Mouse (Mus musculus) spleen, adult 10 weeks (tissue): ENCODE results near the gene Rnaset2a. TPM values are rescaled to one million over a fixed set of nuclear protein-coding genes. Genes with fewer than 3 reads are reported as not detected.

Source experiments
- polyA plus RNA-seq: library from polyadenylated mRNA; stranded (reverse); fragments of 350-450 nt; fragmentation: Illumina TruSeq; extraction: RNeasy Lipid Tissue Mini Kit (QIAGEN cat#74804); gene quantifications from one replicate; pipeline ENCODE4 v1.2.3, GENCODE M21; 2015; ENCODE audit warnings: low replicate concordance; ENCODE audit not compliant: insufficient read depth

Rnaset2a gene
- polyA plus RNA-seq = 32.0 TPM

DNA sequence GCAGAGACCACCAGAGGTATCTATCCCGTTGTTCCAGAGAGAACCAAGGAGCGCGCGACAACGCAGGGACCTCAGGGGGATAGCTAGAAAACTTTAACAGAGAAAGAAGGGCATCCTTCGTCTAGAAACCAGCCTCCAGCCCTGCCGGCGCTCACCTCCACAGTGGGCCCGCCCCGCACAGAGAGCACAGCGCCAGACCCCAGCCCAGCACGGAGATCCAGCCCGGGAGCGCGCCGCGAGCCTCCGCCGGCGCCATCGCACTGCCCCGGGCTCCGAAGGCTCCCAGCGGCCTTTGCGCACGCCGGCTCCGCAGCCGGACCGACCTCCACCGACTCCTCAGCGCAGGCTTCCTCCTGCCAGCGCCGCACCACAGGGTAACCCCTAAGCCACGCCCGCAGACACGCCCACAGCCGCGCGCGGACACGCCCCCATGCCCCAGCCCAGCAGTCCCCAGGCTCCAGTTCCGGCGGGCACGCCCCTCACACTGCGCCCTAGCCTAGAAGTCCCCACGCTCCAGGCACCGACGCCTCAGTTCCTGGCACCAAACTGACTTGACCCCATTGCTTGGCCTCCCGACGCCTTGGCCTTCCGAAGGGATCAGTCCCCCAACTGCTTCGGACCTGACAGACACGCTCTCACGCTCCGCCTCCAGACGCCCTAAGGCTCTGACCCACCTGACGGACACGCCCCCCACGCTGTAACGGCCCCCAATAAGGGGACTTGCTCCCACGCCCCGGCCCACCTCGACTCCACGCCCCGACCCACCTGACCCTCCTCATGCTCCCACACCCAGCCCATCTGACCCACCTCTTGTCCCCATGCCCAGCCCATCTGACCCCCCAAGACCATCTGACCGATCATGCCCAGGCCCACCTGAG, at the start of gene Rnaset2a, which contains the start of gene Gm49673:
Gene Rnaset2a (minus strand): TSS at position 659 of the 878 bp plus-strand sequence.
Gene Gm49673 (minus strand): TSS at position 350 of the 878 bp plus-strand sequence.

DNA sequence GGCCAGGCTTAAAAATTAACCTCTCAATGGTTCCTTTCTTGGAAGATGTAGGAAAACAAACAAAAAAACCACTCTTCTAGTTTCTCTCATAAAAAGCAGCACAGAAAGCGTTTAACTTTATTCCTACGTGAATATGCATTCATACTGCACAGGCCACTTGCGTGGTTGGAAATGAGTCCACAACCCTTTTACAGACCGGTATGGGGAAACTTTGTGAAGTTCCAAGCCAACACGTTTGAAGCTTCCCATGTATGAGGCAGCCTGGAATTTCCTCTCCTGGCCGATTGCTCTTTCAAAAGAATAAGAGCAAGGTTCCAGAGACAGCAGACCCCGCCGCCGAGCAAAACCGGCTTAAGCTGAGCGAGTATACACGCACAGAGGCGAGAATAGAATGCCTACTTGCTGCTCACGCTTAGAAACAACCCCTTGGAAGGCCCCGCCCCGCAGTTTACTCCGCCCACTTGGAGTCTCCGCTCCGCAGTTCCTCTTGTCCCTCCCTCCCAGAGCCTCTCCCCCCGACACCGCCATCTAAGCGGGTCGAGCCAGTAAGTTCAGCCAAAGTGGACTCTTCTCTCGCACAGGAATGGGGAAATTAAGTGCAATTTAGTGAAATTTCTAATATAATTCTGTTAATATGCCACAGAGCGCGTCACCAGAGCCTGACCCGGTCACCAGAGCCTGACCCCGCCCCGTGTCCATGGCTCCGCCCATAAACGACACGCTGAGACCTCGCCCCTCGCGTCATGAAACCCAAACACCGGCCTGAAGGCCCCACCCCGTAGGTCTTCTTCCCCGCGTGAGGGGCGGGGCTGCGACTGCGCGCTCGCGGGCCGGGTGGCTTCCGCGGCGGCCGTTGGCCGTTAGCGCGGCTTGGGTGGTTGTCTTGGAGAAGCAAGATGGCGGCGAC, 17.1 kb upstream of the Rnaset2a start, which contains the start of gene Fgfr1op:
Gene Fgfr1op (plus strand): TSS at position 801 of the 907 bp plus-strand sequence.

Other genes with a start within 250 kb of the Rnaset2a start
- gene Tagap, start 222.1 kb downstream of the Rnaset2a start, polyA plus RNA-seq = 47.0 TPM
- gene Rsph3a, start 202.5 kb downstream of the Rnaset2a start, polyA plus RNA-seq = 24.1 TPM
- 0.46 TPM for gene Gm49673, start 309 bp downstream of the Rnaset2a start, polyA plus RNA-seq
- gene Fgfr1op, start 17.4 kb upstream of the Rnaset2a start, polyA plus RNA-seq = 45.0 TPM
- gene Ccr6, start 87.9 kb upstream of the Rnaset2a start, polyA plus RNA-seq = 85.7 TPM
- 152 TPM for gene Mpc1, start 134.8 kb upstream of the Rnaset2a start, polyA plus RNA-seq
- gene Sft2d1, start 163.0 kb upstream of the Rnaset2a start, polyA plus RNA-seq = 131 TPM
- gene Prr18, start 189.4 kb upstream of the Rnaset2a start, polyA plus RNA-seq = 0.29 TPM
- gene T2, start 207.9 kb upstream of the Rnaset2a start, polyA plus RNA-seq = not detected